Mouse (Mus musculus): ENCODE results near the gene Dgkh. TPM values are rescaled to one million over a fixed set of nuclear protein-coding genes. Genes with fewer than 3 reads are reported as not detected.

Dgkh gene
- total RNA-seq, 2 experiments from 2014 or later, result 1.3 to 1.5 TPM

DNA sequence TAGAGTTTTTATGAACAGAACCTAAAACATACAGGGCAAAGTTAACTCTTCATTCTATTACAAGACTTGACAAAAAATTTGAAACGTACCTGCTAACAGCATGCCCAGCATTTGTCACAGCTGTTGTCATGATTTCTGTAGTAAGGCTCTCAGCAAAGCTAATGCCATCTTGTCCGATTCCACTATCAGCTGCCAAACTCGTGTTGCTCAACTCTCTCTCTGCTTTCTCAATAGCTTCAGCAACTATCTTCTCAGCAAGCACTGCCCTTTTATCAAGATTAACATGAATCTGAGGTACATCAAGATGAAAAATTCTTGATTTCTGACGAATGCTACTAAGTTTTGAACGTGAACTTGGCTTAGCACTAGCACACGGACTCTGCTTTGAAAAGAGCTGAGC lies 222.8 kb downstream of the Dgkh start:
- ATAC-seq (replicated peaks; ENCODE audit: poor library complexity, severe bottlenecking), result no peak

Other genes with a start within 250 kb of the Dgkh start
- gene Akap11, start 196.0 kb downstream of the Dgkh start, total RNA-seq (2014; fragmentation: Nextera tagmentation), result 28.1 and 31.9 TPM in 2 replicates
- 35.1 and 38.3 TPM in 2 replicates for gene Akap11, start 196.0 kb downstream of the Dgkh start, total RNA-seq (2017)
- gene Vwa8, start 116.3 kb upstream of the Dgkh start, total RNA-seq (2014; fragmentation: Nextera tagmentation), result 18.5 and 23.2 TPM in 2 replicates
- gene Vwa8, start 116.3 kb upstream of the Dgkh start, total RNA-seq (2017), result 22.2 and 26.5 TPM in 2 replicates